Mouse (Mus musculus): ENCODE measurements around the gene Ddr2. TPM values are rescaled to one million over a fixed set of nuclear protein-coding genes. Genes with fewer than 3 reads are reported as not detected.
A peak's percentile ranks its signal among the peaks of the same experiment; 100 is the strongest.

Gene Ddr2
- polyA plus RNA-seq, 1 experiment from 2014 or later, result 21.6 TPM

DNA sequence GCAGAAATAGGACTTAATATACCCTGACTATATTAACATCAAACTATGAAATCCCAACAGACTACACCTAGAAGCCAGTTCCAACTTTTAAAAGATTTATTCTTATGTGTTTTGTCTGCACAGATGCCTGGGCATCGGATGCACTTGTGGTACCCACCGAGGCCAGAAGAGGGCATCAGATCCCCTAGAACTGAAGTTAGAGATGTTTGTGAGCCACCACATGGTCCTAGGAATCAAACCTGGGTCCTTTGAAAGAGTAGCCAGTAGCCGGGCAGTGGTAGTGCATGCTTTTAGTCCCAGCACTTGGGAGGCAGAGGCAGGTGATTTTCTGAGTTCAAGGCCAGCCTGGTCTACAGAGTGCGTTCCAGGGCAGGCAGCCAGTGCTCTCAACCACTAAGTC, 159.9 kb downstream of the Ddr2 start:
- no peak for DNase-seq (ENCODE audit: low spot score, missing footprints)
- peaks cover 14% of the 10 kb centered on the region for H3K36me3 ChIP-seq (ENCODE audit: control insufficient read depth, insufficient read depth, low read length)

DNA sequence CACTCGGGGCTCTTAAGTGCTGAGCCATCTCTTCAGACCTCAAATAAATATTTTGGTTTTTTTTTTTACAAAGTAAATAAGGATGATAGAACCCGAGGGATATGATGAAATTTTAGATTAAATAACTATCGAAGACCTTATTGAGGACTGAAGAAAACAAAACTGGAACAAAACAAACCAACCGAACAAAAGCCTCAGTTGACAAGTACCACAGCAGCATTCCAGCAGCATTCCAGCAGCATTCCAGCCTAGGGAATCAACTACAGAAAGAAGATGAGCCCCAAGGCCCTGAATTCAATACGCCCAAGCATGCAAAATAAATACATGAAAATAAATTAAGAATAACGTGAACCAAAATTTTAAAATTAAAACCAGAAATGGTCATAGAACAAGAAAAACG, 160.6 kb downstream of the Ddr2 start:
- Histone ChIP-seq H3K27ac (ENCODE audit: low read depth, low read length) (no peak overlapping the region), H3K27me3 (ENCODE audit: control insufficient read depth, insufficient read depth, low read length) (no peaks in the 10 kb centered on the region), H3K4me2 (no peak overlapping the region), H3K9me3 (ENCODE audit: control insufficient read depth, low read length) (no peaks in the 10 kb centered on the region), H3K9ac (ENCODE audit: low read length) (no peak overlapping the region), H3K36me3 (ENCODE audit: control insufficient read depth, insufficient read depth, low read length) (peaks cover 13% of the 10 kb centered on the region), H3K4me3 (ENCODE audit: low read depth, low read length) (no peak overlapping the region), H3K4me1 (ENCODE audit: control insufficient read depth, insufficient read depth, low read length) (no peaks in the 10 kb centered on the region)
- 77% methylated on average over 7 of the region's 7 CpGs for WGBS
- DNase-seq (ENCODE audit: low spot score, missing footprints), result no peak
- ATAC-seq (ENCODE audit: low FRiP score), result no peak

More for the DNA sequence above, 159.9 kb downstream of the Ddr2 start:
- no peak overlapping the region for H3K4me2 ChIP-seq
- H3K4me1 ChIP-seq (ENCODE audit: control insufficient read depth, insufficient read depth, low read length), result no peaks in the 10 kb centered on the region
- H3K9ac ChIP-seq (ENCODE audit: low read length), result no peak overlapping the region
- WGBS, result 89% methylated on average over 4 of the region's 4 CpGs
- no peaks in the 10 kb centered on the region for H3K27me3 ChIP-seq (ENCODE audit: control insufficient read depth, insufficient read depth, low read length)
- H3K27ac ChIP-seq (ENCODE audit: low read depth, low read length), result no peak overlapping the region
- H3K4me3 ChIP-seq (ENCODE audit: low read depth, low read length), result no peak overlapping the region
- ATAC-seq (ENCODE audit: low FRiP score), result no peak
- no peaks in the 10 kb centered on the region for H3K9me3 ChIP-seq (ENCODE audit: control insufficient read depth, low read length)

GRCm38 (mm10) chr1:169948866-169949265, 161.7 kb downstream of the Ddr2 start:
- Histone ChIP-seq H3K4me1 (ENCODE audit: control insufficient read depth, insufficient read depth, low read length) (no peaks in the 10 kb centered on the region), H3K27ac (ENCODE audit: low read depth, low read length) (no peak overlapping the region), H3K9me3 (ENCODE audit: control insufficient read depth, low read length) (no peaks in the 10 kb centered on the region), H3K36me3 (ENCODE audit: control insufficient read depth, insufficient read depth, low read length) (peaks cover 9% of the 10 kb centered on the region), H3K4me3 (ENCODE audit: low read depth, low read length) (no peak overlapping the region), H3K27me3 (ENCODE audit: control insufficient read depth, insufficient read depth, low read length) (no peaks in the 10 kb centered on the region), H3K4me2 (no peak overlapping the region), H3K9ac (ENCODE audit: low read length) (no peak overlapping the region)
- 82% methylated on average over 7 of the region's 7 CpGs for WGBS
- ATAC-seq (ENCODE audit: low FRiP score) (no peak), DNase-seq (ENCODE audit: low spot score, missing footprints) (no peak)

DNA sequence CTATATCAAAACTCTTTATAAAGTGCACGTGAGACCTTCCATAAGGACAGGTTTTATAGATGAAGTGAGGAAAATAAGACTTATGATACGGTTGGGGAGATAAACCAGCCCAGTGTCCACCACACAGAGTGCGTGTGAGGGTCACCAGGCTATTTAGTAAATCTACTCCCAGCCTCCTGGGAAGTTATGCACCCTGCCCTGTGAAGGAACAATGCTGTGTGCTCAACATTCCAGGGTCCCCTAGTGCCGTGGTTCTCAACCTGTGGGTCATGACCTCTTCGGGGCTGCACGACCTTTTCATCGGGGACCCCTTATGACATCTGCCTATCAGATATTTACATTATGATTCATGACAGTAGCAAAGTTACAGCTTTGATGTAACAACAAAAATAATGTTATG, 162.3 kb downstream of the Ddr2 start:
- H3K27me3 ChIP-seq (ENCODE audit: control insufficient read depth, insufficient read depth, low read length), result no peaks in the 10 kb centered on the region
- no peak overlapping the region for H3K27ac ChIP-seq (ENCODE audit: low read depth, low read length)
- H3K36me3 ChIP-seq (ENCODE audit: control insufficient read depth, insufficient read depth, low read length), result peaks cover 9% of the 10 kb centered on the region
- H3K4me2 ChIP-seq, result no peak overlapping the region
- no peaks in the 10 kb centered on the region for H3K9me3 ChIP-seq (ENCODE audit: control insufficient read depth, low read length)
- no peak overlapping the region for H3K9ac ChIP-seq (ENCODE audit: low read length)
- WGBS, result 77% methylated on average over 7 of the region's 7 CpGs
- DNase-seq (ENCODE audit: low spot score, missing footprints) (no peak), ATAC-seq (ENCODE audit: low FRiP score) (no peak)
- no peak overlapping the region for H3K4me3 ChIP-seq (ENCODE audit: low read depth, low read length)
- H3K4me1 ChIP-seq (ENCODE audit: control insufficient read depth, insufficient read depth, low read length), result no peaks in the 10 kb centered on the region

- DNase-seq (ENCODE audit: low spot score, missing footprints) (no peak), ATAC-seq (ENCODE audit: low FRiP score) (no peak)
- Histone ChIP-seq H3K27ac (ENCODE audit: low read depth, low read length) (no peak overlapping the region), H3K9ac (ENCODE audit: low read length) (no peak overlapping the region), H3K4me3 (ENCODE audit: low read depth, low read length) (no peak overlapping the region), H3K27me3 (ENCODE audit: control insufficient read depth, insufficient read depth, low read length) (no peaks in the 10 kb centered on the region), H3K36me3 (ENCODE audit: control insufficient read depth, insufficient read depth, low read length) (peaks cover 6% of the 10 kb centered on the region), H3K4me2 (no peak overlapping the region), H3K9me3 (ENCODE audit: control insufficient read depth, low read length) (no peaks in the 10 kb centered on the region), H3K4me1 (ENCODE audit: control insufficient read depth, insufficient read depth, low read length) (no peaks in the 10 kb centered on the region)
- 81% methylated on average over 6 of the region's 6 CpGs for WGBS
Measured at GRCm38 (mm10) chr1:169947654-169948053, 162.9 kb downstream of the Ddr2 start.

DNA sequence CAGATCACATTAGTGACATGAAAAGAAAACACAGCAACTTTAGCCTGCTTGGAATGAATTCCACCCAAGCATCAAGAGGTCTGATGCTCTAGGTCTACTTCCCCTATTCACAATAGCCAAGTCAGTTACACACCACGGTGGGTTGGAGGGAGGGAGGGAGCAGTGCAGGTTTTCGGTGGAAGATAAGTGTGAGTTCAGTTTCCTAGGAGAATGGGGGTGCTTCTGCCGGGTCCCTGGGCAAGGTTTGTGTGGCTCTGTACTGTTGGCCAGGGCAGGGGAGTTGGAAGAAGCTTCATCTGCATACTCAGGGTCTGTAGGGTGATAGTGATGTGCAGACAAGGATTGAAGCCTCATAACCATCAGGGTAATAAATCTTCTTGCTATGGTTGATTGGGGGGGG, 164.6 kb downstream of the Ddr2 start:
- no peak overlapping the region for H3K9ac ChIP-seq (ENCODE audit: low read length)
- no peak overlapping the region for H3K4me2 ChIP-seq
- H3K4me1 ChIP-seq (ENCODE audit: control insufficient read depth, insufficient read depth, low read length), result no peaks in the 10 kb centered on the region
- no peak overlapping the region for H3K4me3 ChIP-seq (ENCODE audit: low read depth, low read length)
- H3K36me3 ChIP-seq (ENCODE audit: control insufficient read depth, insufficient read depth, low read length), result no peaks in the 10 kb centered on the region; the same call in 1 of the 2 replicates
- no peak for ATAC-seq (ENCODE audit: low FRiP score)
- H3K27ac ChIP-seq (ENCODE audit: low read depth, low read length), result no peak overlapping the region
- no peaks in the 10 kb centered on the region for H3K27me3 ChIP-seq (ENCODE audit: control insufficient read depth, insufficient read depth, low read length)
- no peak for DNase-seq (ENCODE audit: low spot score, missing footprints)
- 82% methylated on average over 3 of the region's 3 CpGs for WGBS
- no peaks in the 10 kb centered on the region for H3K9me3 ChIP-seq (ENCODE audit: control insufficient read depth, low read length)

GRCm38 (mm10) chr1:169939345-169939744, 171.2 kb downstream of the Ddr2 start:
- H3K27me3 ChIP-seq (ENCODE audit: control insufficient read depth, insufficient read depth, low read length), result no peaks in the 10 kb centered on the region
- no peak overlapping the region for H3K4me2 ChIP-seq
- no peak overlapping the region for H3K9ac ChIP-seq (ENCODE audit: low read length)
- peaks cover 5% of the 10 kb centered on the region; the same call in 1 of the 2 replicates for H3K4me1 ChIP-seq (ENCODE audit: control insufficient read depth, insufficient read depth, low read length)
- no peak overlapping the region for H3K4me3 ChIP-seq (ENCODE audit: low read depth, low read length)
- H3K9me3 ChIP-seq (ENCODE audit: control insufficient read depth, low read length), result no peaks in the 10 kb centered on the region
- 13% methylated on average over 2 of the region's 2 CpGs for WGBS
- no peaks in the 10 kb centered on the region for H3K36me3 ChIP-seq (ENCODE audit: control insufficient read depth, insufficient read depth, low read length)
- no peak overlapping the region for H3K27ac ChIP-seq (ENCODE audit: low read depth, low read length)
- ATAC-seq (ENCODE audit: low FRiP score), result no peak
- DNase-seq (ENCODE audit: low spot score, missing footprints), result peak; percentile 90

DNA sequence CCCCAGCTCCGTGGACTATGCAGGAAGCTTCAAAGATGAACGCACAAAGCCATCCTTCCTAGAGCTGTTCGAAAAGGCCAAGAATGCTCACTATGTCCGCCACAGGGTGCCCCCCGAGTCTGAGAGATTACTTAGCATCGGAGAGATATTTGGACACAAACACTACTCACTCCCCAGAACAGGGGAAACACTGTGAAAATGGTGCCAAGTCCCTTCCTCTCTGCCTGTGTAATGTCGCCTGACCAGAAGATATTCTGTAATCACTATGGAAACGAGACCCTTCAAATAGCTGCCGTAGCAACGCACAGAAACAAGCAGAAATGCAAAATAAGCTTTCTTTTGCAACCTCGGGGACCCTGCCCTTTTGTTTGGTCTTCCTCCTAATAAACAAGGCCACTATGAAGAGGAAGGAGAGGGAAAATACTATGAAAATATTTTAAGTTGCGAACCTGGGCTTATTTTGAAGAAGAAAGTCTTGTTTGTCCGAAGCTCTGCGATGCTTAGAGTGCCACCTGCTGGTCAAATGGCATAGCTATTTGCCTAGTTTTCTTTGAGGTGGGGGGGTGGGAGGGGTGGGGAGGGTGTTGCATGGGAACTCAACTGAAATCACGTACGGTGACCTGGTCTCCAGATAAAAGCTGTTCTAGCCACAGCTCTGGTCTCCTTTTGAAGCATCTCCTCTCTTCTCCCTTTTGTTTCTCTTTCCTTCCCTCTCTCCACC, 176.4 kb downstream of the Ddr2 start:
- DNase-seq (ENCODE audit: low spot score, missing footprints) (peak; percentile 93), ATAC-seq (ENCODE audit: low FRiP score) (peak; percentile 79)
- 36% methylated on average over 16 of the region's 16 CpGs for WGBS
- peak overlapping the region; percentile 14; the same call in 1 of the 2 replicates for H3K4me3 ChIP-seq (ENCODE audit: low read depth, low read length)
- H3K36me3 ChIP-seq (ENCODE audit: control insufficient read depth, insufficient read depth, low read length), result no peaks in the 10 kb centered on the region
- H3K4me2 ChIP-seq, result peak overlapping the region; percentile 40
- H3K27me3 ChIP-seq (ENCODE audit: control insufficient read depth, insufficient read depth, low read length), result no peaks in the 10 kb centered on the region
- H3K9ac ChIP-seq (ENCODE audit: low read length), result peak overlapping the region; percentile 22; the same call in 1 of the 2 replicates
- 0 out of 2 replicates have a peak overlapping the region, but pooled peaks have one; percentile 2 for H3K27ac ChIP-seq (ENCODE audit: low read depth, low read length)
- H3K4me1 ChIP-seq (ENCODE audit: control insufficient read depth, insufficient read depth, low read length), result peaks cover 12% of the 10 kb centered on the region
- H3K9me3 ChIP-seq (ENCODE audit: control insufficient read depth, low read length), result no peaks in the 10 kb centered on the region

- no peak overlapping the region for H3K27ac ChIP-seq (ENCODE audit: low read depth, low read length)
- H3K9ac ChIP-seq (ENCODE audit: low read length), result no peak overlapping the region
- H3K4me3 ChIP-seq (ENCODE audit: low read depth, low read length), result no peak overlapping the region
- ATAC-seq (ENCODE audit: low FRiP score), result no peak
- no peak overlapping the region for H3K4me2 ChIP-seq
- no peaks in the 10 kb centered on the region for H3K27me3 ChIP-seq (ENCODE audit: control insufficient read depth, insufficient read depth, low read length)
- no peaks in the 10 kb centered on the region for H3K9me3 ChIP-seq (ENCODE audit: control insufficient read depth, low read length)
- no peaks in the 10 kb centered on the region for H3K36me3 ChIP-seq (ENCODE audit: control insufficient read depth, insufficient read depth, low read length)
- 67% methylated on average over 7 of the region's 7 CpGs for WGBS
- DNase-seq (ENCODE audit: low spot score, missing footprints), result no peak
- peaks cover 21% of the 10 kb centered on the region for H3K4me1 ChIP-seq (ENCODE audit: control insufficient read depth, insufficient read depth, low read length)
Measured at GRCm38 (mm10) chr1:169932122-169932746, 178.3 kb downstream of the Ddr2 start.
